Mouse (Mus musculus) layer of hippocampus, adult 2 months (tissue): ENCODE measurements at regions not wholly inside any gene's neighbourhood (a gene's known extent, or its start where the extent isn't known, plus 50 kb on each side); places are given as distances from the start of the nearest gene placed in this dataset.
"Not testable (repeated sequence)": the region's sequence is repeated elsewhere in the genome, so short reads cannot be mapped to it uniquely, and the experiment has no call there.

Experiments
- DNase-seq, 2 experiments: peaks; one replicate each; pipeline ENCODE4 v3.0.0; 2022; ENCODE audit warnings: low spot score in 2 of 2
- H3K27ac ChIP-seq: fragments of 200-600 bp; 2 replicates; pipeline ENCODE4 v1.8.1; 2022
- H3K4me3 ChIP-seq: fragments of 200-600 bp; 2 replicates; pipeline ENCODE4 v1.8.1; 2022; ENCODE audit warnings: mild to moderate bottlenecking
- CTCF ChIP-seq: fragments of 200-600 bp; conservative IDR thresholded peaks from 2 replicates; pipeline ENCODE4 v1.8.1; 2022; ENCODE audit warnings: antibody characterized with exemption, mild to moderate bottlenecking, moderate library complexity

DNA sequence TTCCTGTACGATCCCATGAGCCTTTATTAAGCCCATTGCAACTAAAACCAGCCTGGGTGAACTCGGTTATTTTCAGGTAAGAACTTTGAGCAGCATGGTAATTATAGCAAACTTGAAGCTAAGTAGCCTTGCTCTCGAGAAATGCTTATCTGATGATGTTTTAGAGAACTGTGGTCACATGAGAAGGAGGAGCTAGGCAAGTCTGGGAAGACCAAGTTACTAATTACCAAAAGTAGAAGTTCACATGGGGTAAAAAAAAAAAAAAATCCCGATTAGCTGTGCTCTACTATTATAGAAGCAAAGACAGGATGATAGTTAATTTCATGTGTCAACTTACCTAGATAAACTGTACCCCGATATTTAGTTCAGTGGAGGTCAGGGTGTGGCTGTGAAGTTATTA is 68.0 kb upstream of the Tbl1xr1 start:
- no peak for DNase-seq
- Histone ChIP-seq H3K27ac (no peak overlapping the region), H3K4me3 (no peak overlapping the region)
- no peak for TF ChIP-seq CTCF

DNA sequence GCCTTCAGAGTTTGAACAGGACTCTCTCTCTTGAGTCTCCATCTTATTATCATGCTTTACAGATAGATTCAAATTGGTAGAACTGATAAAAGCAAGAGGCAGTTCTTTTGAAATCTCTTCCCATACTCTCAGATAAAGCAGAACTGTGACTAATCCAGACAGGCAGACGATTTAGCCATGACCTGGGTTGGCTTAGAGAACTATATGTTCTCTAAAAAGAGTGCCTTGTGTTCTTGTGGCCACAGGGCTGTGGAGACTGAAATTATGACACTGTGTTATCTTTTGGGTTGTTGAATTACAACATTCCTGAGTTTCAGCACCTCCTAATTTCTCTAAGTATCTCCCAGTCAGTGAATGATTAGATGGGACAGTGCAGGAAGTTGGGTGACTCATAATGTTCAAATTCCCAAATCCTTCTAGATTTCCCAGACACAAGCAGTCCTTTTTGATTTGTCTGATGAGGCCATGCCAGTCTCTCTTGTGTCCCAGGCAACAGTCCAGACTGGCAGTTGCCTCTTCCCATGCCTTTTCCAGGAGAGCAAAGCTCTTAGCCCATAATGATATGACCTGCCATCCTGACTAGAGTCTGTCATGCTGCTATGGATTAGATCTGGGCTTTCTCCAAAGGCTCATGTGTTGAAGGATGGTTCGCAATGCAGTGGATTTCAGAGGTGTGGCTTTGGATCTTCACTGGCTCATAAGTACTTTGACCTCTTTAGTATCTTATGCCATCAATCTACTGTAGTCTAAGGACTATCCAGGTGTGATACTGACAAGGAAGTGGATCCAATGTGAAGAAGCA is 66.4 kb upstream of the Tbl1xr1 start:
- no peak for DNase-seq
- Histone ChIP-seq H3K27ac (no peak overlapping the region), H3K4me3 (no peak overlapping the region)
- no peak for TF ChIP-seq CTCF

DNA sequence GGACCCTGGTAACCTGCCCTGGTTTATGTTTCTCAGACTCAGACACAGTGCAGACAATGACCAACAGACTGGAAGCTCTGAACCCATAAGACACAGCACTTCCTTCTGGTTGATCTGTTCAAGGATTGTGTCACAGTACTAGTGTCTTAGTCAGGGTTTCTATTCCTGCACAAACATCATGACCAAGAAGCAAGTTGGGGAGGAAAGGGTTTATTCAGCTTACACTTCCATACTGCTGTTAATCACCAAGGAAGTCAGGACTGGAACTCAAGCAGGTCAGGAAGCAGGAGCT is 65.8 kb upstream of the Tbl1xr1 start:
- DNase-seq, H3K27ac ChIP-seq, H3K4me3 ChIP-seq: not testable (repeated sequence)

DNA sequence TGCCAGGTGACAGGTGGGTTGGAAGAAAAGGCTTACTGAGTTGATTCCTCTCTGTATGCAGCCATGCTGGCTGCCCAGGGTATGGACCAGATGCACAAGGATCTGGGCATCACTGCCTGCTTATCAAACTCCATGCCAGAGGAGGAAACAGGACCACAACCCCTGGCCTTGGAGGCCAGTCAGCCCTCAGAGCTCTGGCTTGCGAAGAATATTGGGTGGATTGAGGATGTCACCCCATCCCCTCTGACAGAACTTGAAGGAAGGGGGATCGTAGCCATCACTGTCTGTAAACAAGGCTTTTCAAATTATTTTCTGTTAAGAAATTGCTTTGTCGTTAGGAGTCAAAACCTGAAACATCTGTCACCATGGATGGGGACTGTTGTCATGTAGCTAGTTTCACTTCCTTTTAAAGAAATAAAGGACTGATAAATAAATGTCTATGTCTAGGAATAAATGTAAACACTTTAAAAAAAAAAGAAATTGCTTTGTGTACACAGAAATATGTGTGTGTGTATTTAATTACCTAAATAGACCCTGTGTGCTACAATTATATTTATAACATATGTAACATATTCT is 55.0 kb upstream of the Tbl1xr1 start:
- Histone ChIP-seq H3K4me3 (no peak overlapping the region), H3K27ac (no peak overlapping the region)
- no peak for DNase-seq
- TF ChIP-seq CTCF: no peak

DNA sequence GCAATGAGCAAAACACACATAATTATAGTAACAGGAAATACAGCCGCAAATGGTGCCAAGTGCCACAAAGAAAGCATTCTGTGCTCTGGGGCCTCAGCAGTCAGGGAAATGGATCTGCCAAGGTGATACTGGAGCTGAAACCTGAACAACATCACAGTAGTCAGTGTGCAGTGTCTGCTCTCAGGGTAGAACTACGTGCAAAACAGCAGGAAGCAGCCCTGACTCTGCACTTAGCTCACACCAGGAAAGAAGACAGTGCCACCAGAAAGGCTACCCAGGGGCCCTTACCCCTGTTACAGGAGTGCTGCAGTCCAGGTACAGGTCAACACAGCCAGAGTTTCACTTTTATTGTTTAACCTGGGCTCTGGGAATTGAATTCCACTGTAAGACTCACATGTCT is 54.0 kb upstream of the Tbl1xr1 start:
- DNase-seq: no peak
- H3K4me3 ChIP-seq: no peak overlapping the region
- no peak for TF ChIP-seq CTCF
- H3K27ac ChIP-seq: no peak overlapping the region

DNA sequence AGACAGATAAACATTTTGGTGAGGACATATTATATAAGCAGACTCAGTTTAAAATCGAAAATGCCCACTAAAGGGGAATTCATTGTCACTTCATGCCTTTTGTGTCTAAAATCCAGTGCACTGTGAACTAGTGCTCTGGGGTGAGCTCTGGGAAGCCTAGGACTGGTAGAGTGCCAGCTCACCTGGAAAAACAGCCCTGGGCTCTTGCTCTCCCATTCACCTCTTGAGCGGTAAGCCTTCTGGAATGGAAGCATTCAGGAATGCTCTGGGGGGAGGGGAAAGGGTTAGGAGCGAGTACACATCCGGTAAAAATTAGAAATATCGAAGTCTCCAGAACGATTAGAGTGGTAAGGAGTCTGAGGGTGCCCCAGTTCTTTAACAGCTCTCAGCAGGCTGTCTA is 53.4 kb upstream of the Tbl1xr1 start:
- DNase-seq: no peak
- no peak overlapping the region for H3K27ac ChIP-seq
- no peak overlapping the region for H3K4me3 ChIP-seq
- TF ChIP-seq CTCF: no peak

DNA sequence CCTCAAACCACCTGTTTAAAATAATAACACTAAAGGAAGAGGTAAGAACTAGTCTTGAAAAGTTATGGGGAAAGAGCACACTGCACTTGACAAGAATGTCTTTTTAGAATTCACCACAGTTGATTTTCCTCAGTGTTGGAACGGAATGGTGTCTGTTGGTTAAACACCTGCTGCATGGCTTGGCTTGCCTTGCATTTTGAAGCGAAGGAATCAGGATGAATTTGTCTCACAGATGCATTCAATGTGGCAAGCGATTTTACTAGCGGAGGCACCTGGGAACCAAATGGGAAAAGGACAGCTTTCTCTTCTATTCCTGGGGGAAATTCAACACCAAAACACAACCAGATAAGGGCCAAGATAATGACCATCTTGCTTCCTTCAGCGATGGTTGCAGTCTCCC is 52.9 kb upstream of the Tbl1xr1 start:
- peak in 1 of 2 experiments; percentile 10 for DNase-seq
- TF ChIP-seq CTCF: no peak
- H3K27ac ChIP-seq: peak overlapping the region; percentile 36; the same call in 1 of the 2 replicates
- H3K4me3 ChIP-seq: no peak overlapping the region

DNA sequence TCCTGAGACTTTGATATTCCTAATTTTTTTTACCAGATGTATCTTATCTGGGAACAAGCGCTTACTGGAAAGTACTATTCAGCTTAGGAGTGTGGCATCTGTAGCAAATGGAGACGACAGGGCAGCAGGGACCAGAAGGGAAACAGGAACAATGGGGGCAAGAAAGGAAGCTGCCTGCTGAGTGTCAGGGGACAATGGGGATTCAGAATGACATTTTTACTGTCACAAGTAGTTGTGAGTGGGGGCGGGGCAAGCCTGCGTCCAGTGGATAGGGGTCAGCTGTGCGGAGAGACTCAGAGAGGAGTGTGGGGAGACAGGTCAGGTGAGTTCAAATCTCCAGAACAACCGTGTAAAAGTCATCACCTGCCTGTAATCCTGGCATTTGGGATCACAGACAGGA is 52.3 kb upstream of the Tbl1xr1 start:
- Histone ChIP-seq H3K4me3 (no peak overlapping the region), H3K27ac (peak overlapping the region; percentile 36; the same call in 1 of the 2 replicates)
- TF ChIP-seq CTCF: no peak
- DNase-seq: peak in 1 of 2 experiments; percentile 13

DNA sequence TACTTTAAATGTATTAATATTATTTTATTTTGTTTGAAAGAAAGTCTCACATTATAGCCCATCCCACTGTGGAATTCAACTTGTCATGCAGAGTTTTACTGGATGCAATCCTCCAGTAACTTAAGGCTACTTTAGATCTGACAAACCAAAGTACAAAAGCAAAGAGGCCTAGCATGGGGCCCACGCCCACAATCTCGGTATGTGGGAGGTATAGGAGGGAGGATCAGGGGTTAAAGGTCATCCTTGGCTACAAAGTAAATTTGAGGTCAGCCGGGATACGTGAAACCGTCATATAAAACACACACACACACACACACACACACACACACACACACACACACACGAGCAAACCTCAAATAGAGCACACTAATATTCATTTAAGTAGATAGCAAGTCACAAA is 51.3 kb upstream of the Tbl1xr1 start:
- no peak for TF ChIP-seq CTCF

DNA sequence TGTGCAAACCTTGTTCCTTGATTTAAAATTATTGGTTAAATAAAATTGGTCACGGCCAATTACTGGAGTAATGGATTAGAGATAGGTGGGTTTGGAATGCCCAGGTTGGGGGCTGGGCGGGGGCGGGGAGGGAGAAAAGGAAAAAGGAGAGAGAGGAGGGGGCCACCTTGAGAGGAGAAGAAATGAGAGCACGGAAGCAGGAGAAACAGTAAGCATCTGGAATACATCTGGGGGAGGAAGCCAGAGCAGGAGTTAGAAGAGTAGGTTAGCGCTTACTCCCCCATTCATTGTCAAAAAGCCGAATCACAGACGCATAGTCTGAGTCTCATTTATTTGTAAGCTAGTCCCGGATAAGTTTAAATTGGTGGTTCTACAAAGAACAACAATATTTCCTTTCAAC is 50.8 kb upstream of the Tbl1xr1 start:
- Histone ChIP-seq H3K27ac (no peak overlapping the region), H3K4me3 (no peak overlapping the region)
- no peak for TF ChIP-seq CTCF
- no peak for DNase-seq

More for the DNA sequence above, 51.3 kb upstream of the Tbl1xr1 start:
- no peak for DNase-seq
- H3K27ac ChIP-seq: no peak overlapping the region
- H3K4me3 ChIP-seq: no peak overlapping the region
